Mouse (Mus musculus): ENCODE results near the gene Imp3.

DNA sequence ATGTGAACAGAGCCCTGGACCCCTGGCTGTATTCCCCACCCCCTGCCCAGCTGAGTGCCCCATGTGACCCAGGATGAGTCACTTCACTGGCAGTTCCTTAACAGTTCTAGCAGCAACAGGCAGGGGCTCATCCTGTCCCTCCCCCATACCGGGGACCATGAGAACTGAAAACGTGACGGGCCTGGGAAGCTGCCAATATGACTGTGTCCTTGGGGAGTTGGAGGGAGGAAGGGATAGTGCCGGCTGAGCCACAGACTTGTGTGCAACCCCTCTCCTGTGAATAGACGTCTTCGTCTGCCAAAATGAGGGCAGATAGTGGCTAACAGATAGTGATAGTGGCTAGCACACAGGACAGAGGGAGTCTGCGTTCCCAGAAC, 12.6 kb upstream of the Imp3 start:
- no peak for TF ChIP-seq CTCF (IDR thresholded peaks at IDR 0.05; ENCODE audit: low read depth)
- peak; percentile 68 for TF ChIP-seq EP300 (IDR thresholded peaks at IDR 0.05; ENCODE audit: low read depth)

All from liver, postnatal 0 days (tissue).